In the genomic region with DNA sequence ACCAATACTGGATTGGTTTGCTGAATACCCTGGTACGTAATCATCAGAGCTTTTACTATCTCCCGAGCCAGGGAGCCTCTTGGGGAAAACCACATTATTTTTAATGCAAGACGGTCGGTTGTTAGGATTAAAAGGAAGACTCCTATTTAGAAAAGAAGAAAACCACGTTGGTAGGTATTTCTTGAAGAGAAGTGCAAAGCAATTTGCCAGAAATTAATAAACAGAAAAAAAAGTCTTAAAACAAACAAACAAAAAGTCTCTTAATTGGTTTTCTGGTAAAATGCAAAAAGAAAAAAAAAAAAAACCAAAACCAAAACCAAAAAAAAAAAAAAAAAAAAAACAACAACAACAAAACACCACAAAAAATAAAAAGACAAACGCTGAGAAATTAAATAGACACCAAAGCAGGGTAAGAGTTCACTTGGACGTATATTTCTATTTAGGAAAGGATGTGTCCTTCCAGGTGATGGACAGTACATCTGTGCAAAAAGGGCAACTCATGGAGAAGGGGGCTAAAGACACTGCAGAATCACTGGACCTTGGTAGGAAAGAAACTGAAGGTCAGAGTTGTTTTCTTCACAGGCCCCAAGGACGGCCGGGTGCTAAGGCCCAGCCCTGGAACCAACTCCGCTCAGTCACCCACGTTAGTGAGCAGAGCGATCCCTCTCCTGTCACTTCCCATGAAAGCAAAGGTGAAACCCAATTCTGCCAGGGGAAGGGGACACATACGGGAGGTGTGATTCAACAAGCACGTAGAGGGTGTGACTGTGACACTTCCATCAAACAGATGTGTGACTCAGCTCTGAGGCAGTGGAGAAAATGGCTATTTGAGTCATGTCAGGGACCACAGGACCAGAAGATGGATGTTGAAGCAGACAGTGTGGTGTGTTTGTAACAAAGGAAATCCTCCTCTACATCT, we compare ENCODE assay signal across 9 mouse cellular contexts. TPM values are rescaled to one million over a fixed set of nuclear protein-coding genes. Genes with fewer than 3 reads are reported as not detected.
A peak's percentile ranks its signal among the peaks of the same experiment; 100 is the strongest.
DNase-seq lines count a peak whose midpoint lies in the region; ATAC-seq and TF ChIP-seq lines count a peak whose summit lies in the region.
"Had no signal": no experiment of that assay in that cellular context is flagged by ENCODE, and none has a peak within 500 bp of the region (broad histone marks: within the 10 kb centered on the region; RNA-seq: fewer than 3 reads in every experiment).

No protein-coding gene starts in this region.

- 80% methylated on average over 14 of the region's 14 CpGs for WGBS in forebrain, embryonic 14.5 days
- WGBS in midbrain, embryonic 15.5 days = 67% methylated on average over 14 of the region's 14 CpGs

- H3K27ac ChIP-seq in layer of hippocampus, adult 2 months = peak overlapping the region; percentile 71
- peak overlapping the region; percentile 56 for H3K27ac ChIP-seq in forebrain, embryonic 14.5 days (ENCODE audit: low read depth, low read length)
- peak overlapping the region; percentile 25; the same call in 1 of the 2 replicates for H3K27ac ChIP-seq in midbrain, embryonic 15.5 days
- H3K27ac ChIP-seq: embryonic facial prominence, embryonic 12.5 days had no signal

- H3K4me3 ChIP-seq in layer of hippocampus, adult 2 months = peak overlapping the region; percentile 38
- peak overlapping the region; percentile 63 for H3K4me3 ChIP-seq in G1E (ENCODE audit: low read depth, low read length)
- H3K4me3 ChIP-seq in forebrain, embryonic 14.5 days (ENCODE audit: low read depth, low read length) = no peak overlapping the region
- no peak overlapping the region for H3K4me3 ChIP-seq in midbrain, embryonic 15.5 days
- H3K4me3 ChIP-seq: embryonic facial prominence, embryonic 12.5 days had no signal

- H3K27me3 ChIP-seq in G1E (ENCODE audit: insufficient read depth, low read length) = no peaks in the 10 kb centered on the region
- no peaks in the 10 kb centered on the region for H3K27me3 ChIP-seq in forebrain, embryonic 14.5 days (replicated peaks; ENCODE audit: control insufficient read depth, insufficient read depth, low read length)
- no peaks in the 10 kb centered on the region for H3K27me3 ChIP-seq in midbrain, embryonic 15.5 days (replicated peaks)
- H3K27me3 ChIP-seq: embryonic facial prominence, embryonic 12.5 days had no signal

- no peak overlapping the region for H3K4me2 ChIP-seq in forebrain, embryonic 14.5 days (ENCODE audit: low read length)
- no peak overlapping the region for H3K4me2 ChIP-seq in midbrain, embryonic 15.5 days
- H3K4me2 ChIP-seq: embryonic facial prominence, embryonic 12.5 days had no signal

- peaks cover 62% of the 10 kb centered on the region for H3K4me1 ChIP-seq in G1E (ENCODE audit: insufficient read depth, low read depth, low read length)
- peaks cover 5% of the 10 kb centered on the region; the same call in 1 of the 2 replicates for H3K4me1 ChIP-seq in forebrain, embryonic 14.5 days (ENCODE audit: control insufficient read depth, insufficient read depth, low read length)
- H3K4me1 ChIP-seq in midbrain, embryonic 15.5 days = peaks cover 23% of the 10 kb centered on the region; the same call in 1 of the 2 replicates

- TF ChIP-seq CTCF in layer of hippocampus, adult 2 months (conservative IDR thresholded peaks at IDR 0.05) = no peak
- TF ChIP-seq CTCF in G1E (IDR thresholded peaks at IDR 0.05; ENCODE audit: low read depth, low read length) = no peak

- H3K36me3 ChIP-seq in G1E (replicated peaks) = peaks cover 82% of the 10 kb centered on the region
- H3K36me3 ChIP-seq in forebrain, embryonic 14.5 days (ENCODE audit: control insufficient read depth, insufficient read depth, low read length) = no peaks in the 10 kb centered on the region; the same call in 1 of the 2 replicates
- H3K36me3 ChIP-seq in midbrain, embryonic 15.5 days (replicated peaks) = 0 out of 2 replicates have a peak, but pooled peaks cover 3% of the 10 kb centered on the region
- H3K36me3 ChIP-seq: embryonic facial prominence, embryonic 12.5 days had no signal

- no peak for DNase-seq in layer of hippocampus, adult 2 months (ENCODE audit: low spot score in 2 of 2)
- DNase-seq in layer of hippocampus, adult 8-10 months (ENCODE audit: low spot score in 2 of 2) = no peak
- DNase-seq in G1E (ENCODE audit: low spot score) = no peak
- DNase-seq in forebrain, embryonic 14.5 days (ENCODE audit: low spot score) = no peak
- DNase-seq in cerebellum, adult 11-12 months = no peak
- no peak for DNase-seq in thymus, postnatal 14 days
- DNase-seq in layer of hippocampus, postnatal 25 days (ENCODE audit: extremely low spot score in 1 of 2, low spot score in 1 of 2) = no peak

- H3K9me3 ChIP-seq in G1E (replicated peaks) = no peaks in the 10 kb centered on the region
- H3K9me3 ChIP-seq in forebrain, embryonic 14.5 days (replicated peaks; ENCODE audit: control insufficient read depth, low read length) = no peaks in the 10 kb centered on the region
- H3K9me3 ChIP-seq in midbrain, embryonic 15.5 days = no peaks in the 10 kb centered on the region
- H3K9me3 ChIP-seq: embryonic facial prominence, embryonic 12.5 days had no signal

- H3K9ac ChIP-seq in forebrain, embryonic 14.5 days (ENCODE audit: low read length) = no peak overlapping the region
- H3K9ac ChIP-seq in midbrain, embryonic 15.5 days = no peak overlapping the region
- H3K9ac ChIP-seq: embryonic facial prominence, embryonic 12.5 days had no signal

- ATAC-seq in G1E (ENCODE audit: extremely low read depth, insufficient number of reproducible peaks, low FRiP score, poor library complexity, severe bottlenecking) = no peak
- ATAC-seq in forebrain, embryonic 14.5 days = peak; percentile 11; the same call in 1 of the 2 replicates
- ATAC-seq in midbrain, embryonic 15.5 days (replicated peaks) = no peak

RNA-seq across cellular contexts. Expression of a gene that starts 38.9 kb away (rescaled TPM):
- total RNA-seq in layer of hippocampus, adult 2 months (2021) = 10 to 100 TPM; 57.9 to 65.3 TPM
- 10 to 100 TPM; 57.5 to 68.1 (median 62.3) TPM for total RNA-seq in layer of hippocampus, adult 8-10 months (2022)
- total RNA-seq in G1E (2014; fragmentation: Nextera tagmentation) (38.2 and 50.9 TPM in 2 replicates), G1E (2017) (36.2 and 37.6 TPM in 2 replicates)
- 2.9 and 3.7 TPM in 2 replicates for polyA plus RNA-seq in G1E (2012)
- 36.7 and 50.1 TPM in 2 replicates for polyA plus RNA-seq in forebrain, embryonic 14.5 days (2014; fragmentation: Nextera tagmentation; extraction: Ambion mirVana)
- 57.2 and 59.2 TPM in 2 replicates for polyA plus RNA-seq in midbrain, embryonic 15.5 days (2015; fragmentation: Nextera tagmentation; extraction: Ambion mirVana)
- 10 to 100 TPM; 53.0 to 54.6 TPM for total RNA-seq in layer of hippocampus, postnatal 25 days (2021)

Comparison
In these comparisons a context has a peak if more than half of its experiments do, and no peak if none do; other contexts are left out.
1. H3K4me3 ChIP-seq: peak in layer of hippocampus, adult 2 months (single experiment) and G1E (single experiment); none in forebrain, embryonic 14.5 days (single experiment) and midbrain, embryonic 15.5 days (single experiment).
2. Peak in every context shown above with its lines, with median percentiles within 50 percentile points of each other: H3K27ac ChIP-seq.